Mouse (Mus musculus): ENCODE results near the gene Ccpg1. TPM values are rescaled to one million over a fixed set of nuclear protein-coding genes. Genes with fewer than 3 reads are reported as not detected.
A peak's percentile ranks its signal among the peaks of the same experiment; 100 is the strongest.

Gene Ccpg1
- polyA plus RNA-seq, 1 experiment: 85.4 TPM

GRCm38 (mm10) chr9:73044146-73045079 lies 59.2 kb downstream of the Ccpg1 start, which contains the start of gene Rab27a:
Gene Rab27a, plus strand, starts transcription at chr9:73044854.
- peak; percentile 58 to 92 for DNase-seq (ENCODE audit: extremely low spot score in 1 of 2, low spot score in 1 of 2)

- no peak for DNase-seq (ENCODE audit: extremely low spot score in 1 of 2, low spot score in 1 of 2)
Observed at GRCm38 (mm10) chr9:73045204-73045603, 60.0 kb downstream of the Ccpg1 start.

- no peak for DNase-seq (ENCODE audit: extremely low spot score in 1 of 2, low spot score in 1 of 2)
Observed at GRCm38 (mm10) chr9:73045711-73046110, 60.5 kb downstream of the Ccpg1 start.

- DNase-seq (ENCODE audit: extremely low spot score in 1 of 2, low spot score in 1 of 2): no peak
Observed at GRCm38 (mm10) chr9:73047906-73048305, 62.7 kb downstream of the Ccpg1 start.

GRCm38 (mm10) chr9:73048927-73049326 lies 63.7 kb downstream of the Ccpg1 start:
- no peak for DNase-seq (ENCODE audit: extremely low spot score in 1 of 2, low spot score in 1 of 2)

- DNase-seq (ENCODE audit: extremely low spot score in 1 of 2, low spot score in 1 of 2): no peak
Observed at GRCm38 (mm10) chr9:73049833-73050232, 64.6 kb downstream of the Ccpg1 start.

GRCm38 (mm10) chr9:73050606-73051005 lies 65.4 kb downstream of the Ccpg1 start:
- no peak for DNase-seq (ENCODE audit: extremely low spot score in 1 of 2, low spot score in 1 of 2)

- no peak for DNase-seq (ENCODE audit: extremely low spot score in 1 of 2, low spot score in 1 of 2)
Observed at GRCm38 (mm10) chr9:73055441-73055911, 70.2 kb downstream of the Ccpg1 start.

GRCm38 (mm10) chr9:73059224-73059623 lies 74.0 kb downstream of the Ccpg1 start:
- no peak for DNase-seq (ENCODE audit: extremely low spot score in 1 of 2, low spot score in 1 of 2)

- DNase-seq (ENCODE audit: extremely low spot score in 1 of 2, low spot score in 1 of 2): no peak
Observed at GRCm38 (mm10) chr9:73063621-73064290, 78.5 kb downstream of the Ccpg1 start.

Other genes with a start within 250 kb of the Ccpg1 start
- gene Prtg, start 178.6 kb upstream of the Ccpg1 start, polyA plus RNA-seq (2012; rRNA removed): 1.2 and 1.4 TPM in 2 replicates
- 11.3 and 13.8 TPM in 2 replicates for gene Pygo1, start 59.8 kb upstream of the Ccpg1 start, polyA plus RNA-seq (2012; rRNA removed)
- gene Dyx1c1, start 26.6 kb upstream of the Ccpg1 start, polyA plus RNA-seq (2012; rRNA removed): 1.9 and 3.3 TPM in 2 replicates
- not detected in 2 replicates for gene Gm44503, start 26.6 kb upstream of the Ccpg1 start, polyA plus RNA-seq (2012; rRNA removed)
- gene Ccpg1os, start within 50 bp of the Ccpg1 start, polyA plus RNA-seq (2012; rRNA removed): 15.9 and 18.3 TPM in 2 replicates
- gene Pigb, start 54.9 kb downstream of the Ccpg1 start, polyA plus RNA-seq (2012; rRNA removed): 18.3 and 24.3 TPM in 2 replicates
- gene Rab27a, start 59.4 kb downstream of the Ccpg1 start, polyA plus RNA-seq (2012; rRNA removed): 3.8 and 3.9 TPM in 2 replicates
- gene Khdc3, start 116.4 kb downstream of the Ccpg1 start, polyA plus RNA-seq (2012; rRNA removed): 0.46 and 0.64 TPM in 2 replicates
- gene Gm20509, start 117.0 kb downstream of the Ccpg1 start, polyA plus RNA-seq (2012; rRNA removed): not detected in 2 replicates
- gene Rsl24d1, start 128.0 kb downstream of the Ccpg1 start, polyA plus RNA-seq (2012; rRNA removed): 66.1 and 67.8 TPM in 2 replicates